Mouse (Mus musculus): ENCODE measurements around the gene Naa80.

The Naa80 gene

GRCm38 (mm10) chr9:107587833-107588639 lies 9.3 kb downstream of the Naa80 start:
- in situ Hi-C loops (cut with MboI, MseI) = no loop called here

- in situ Hi-C loops (cut with MboI, MseI) = no loop called here
Observed at GRCm38 (mm10) chr9:107590058-107590772, 11.5 kb downstream of the Naa80 start.

DNA sequence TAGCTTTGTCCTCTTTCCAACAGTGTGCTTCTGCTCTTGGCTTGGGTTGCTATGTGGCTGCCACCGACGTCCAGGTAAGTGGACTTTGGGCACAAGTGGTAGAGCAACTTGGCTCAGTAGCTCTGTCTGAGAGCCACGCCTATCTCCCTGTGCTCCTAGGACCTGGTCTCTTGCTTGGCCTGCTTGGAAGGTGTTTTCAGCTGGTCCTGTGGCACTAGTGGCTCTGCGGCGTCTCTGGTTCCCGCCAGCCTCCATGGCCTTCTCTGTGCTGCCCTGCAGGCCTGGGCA lies 12.0 kb downstream of the Naa80 start:
- in situ Hi-C loops (cut with MboI, MseI) = no loop called here

- in situ Hi-C loops (cut with MboI, MseI) = no loop called here
Observed at GRCm38 (mm10) chr9:107593101-107593976, 14.7 kb downstream of the Naa80 start.

- in situ Hi-C loops (cut with MboI, MseI) = no loop called here
Observed at GRCm38 (mm10) chr9:107594281-107595062, 15.8 kb downstream of the Naa80 start.

DNA sequence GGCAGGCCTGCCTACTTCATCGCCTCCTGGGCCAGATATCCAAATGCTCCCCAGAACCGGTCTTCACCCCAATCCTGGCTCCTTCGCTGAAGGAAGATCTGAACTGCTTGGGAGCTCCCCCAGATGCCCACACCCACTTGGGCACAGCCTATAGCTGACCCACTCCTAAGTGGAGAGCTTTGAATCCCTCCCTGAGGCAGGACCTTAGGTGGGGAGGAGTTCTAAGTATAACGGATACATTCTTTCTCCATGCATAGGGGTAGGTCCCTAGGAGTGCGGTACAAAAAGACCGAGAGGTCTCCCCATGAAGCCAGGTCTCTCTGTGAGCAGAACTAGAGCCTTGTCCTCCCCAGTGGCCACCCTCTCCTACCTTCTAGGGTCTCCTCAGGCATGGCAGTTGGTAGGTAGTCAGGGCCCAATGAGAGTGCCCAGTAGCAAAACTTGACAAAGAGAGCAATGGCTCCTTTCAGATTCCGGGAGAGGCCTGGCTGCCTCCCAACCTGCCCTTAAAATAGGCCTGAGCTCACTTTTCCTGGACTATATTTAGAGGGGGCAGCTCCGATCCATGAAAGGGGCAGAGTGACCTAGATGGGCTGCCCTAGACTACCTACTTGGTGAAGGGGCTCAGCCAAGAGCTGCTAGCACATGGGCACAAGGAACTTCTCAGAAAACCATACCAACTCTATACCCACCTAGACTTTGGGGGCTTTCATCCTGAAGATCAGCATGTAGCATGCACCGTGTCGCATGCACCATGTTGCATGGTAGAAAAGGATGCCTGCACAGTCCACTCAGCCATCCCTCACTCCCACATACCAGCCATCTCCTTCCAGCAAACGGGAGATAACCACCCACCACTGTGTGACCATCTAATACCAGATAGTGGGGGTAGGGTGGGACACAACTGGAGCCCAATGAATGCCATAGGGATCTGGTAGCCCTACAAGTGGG lies 18.2 kb downstream of the Naa80 start:
- in situ Hi-C loops (cut with MboI, MseI) = no loop called here

GRCm38 (mm10) chr9:107598385-107598784 lies 19.7 kb downstream of the Naa80 start:
- in situ Hi-C loops (cut with MboI, MseI) = no loop called here

DNA sequence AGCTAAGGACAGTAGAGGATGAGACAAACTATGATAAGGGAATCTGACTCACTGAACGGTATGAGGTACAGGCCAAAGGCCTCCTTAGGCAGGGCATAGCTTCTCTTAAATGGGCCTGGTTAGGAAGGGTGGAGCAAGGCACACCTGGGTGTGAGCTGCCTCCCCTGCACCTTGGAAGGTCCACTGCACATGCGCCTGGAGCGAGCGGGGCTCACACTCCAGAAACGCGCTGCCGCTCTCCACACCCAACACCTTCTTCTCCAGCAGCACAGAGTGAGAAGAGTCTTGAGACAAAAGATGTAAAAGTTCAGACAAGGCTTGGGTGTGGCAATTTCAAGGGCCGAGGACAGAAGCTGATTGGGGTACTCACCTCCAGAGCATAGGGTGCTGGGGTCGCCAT lies 20.7 kb downstream of the Naa80 start:
- in situ Hi-C loops (cut with MboI, MseI) = no loop called here

DNA sequence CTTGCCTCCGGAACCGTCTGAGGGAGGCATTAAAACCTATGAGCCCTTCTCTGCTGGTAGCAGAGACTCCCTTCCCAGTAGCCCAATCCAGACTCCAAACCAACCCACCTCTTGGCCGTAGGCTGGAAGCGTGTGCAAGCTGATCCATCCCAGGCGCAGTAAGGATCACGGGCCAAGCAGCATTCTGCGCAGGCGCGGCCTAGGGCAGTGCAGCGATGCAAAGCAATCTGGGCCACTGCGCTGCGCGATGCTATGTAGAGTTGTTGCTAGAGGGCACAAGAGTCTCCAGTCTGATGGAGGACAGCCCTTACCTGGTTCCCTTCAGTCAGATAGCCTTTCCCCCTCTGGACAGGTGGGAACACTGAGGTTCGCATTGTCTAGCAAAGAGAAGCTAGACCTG lies 21.2 kb downstream of the Naa80 start:
- in situ Hi-C loops (cut with MboI, MseI) = loop anchor here in 1 of 2 experiments (5.0 kb wide), 2 partner anchors 42 to 77 kb away; partner anchors contain the start of gene Gnat1

DNA sequence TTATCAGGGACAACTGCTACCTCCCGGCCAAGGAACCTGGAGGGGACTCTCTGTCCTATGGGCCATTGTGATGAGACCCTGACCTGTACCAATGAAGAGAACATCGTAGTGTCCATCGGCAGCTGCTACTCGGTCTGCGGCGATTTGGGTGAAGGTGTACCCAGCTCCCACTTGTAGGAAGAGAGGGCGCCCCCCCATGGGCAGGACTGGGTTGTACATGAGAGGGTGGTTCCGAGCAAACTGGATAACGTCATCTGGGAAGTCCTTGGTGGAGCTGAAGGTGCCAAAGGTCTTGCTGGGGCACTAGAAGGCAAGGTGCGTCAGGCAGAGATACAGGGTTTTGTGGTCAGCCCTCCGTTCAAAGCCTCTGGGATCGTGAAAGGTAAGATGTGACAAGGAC lies 22.1 kb downstream of the Naa80 start:
- in situ Hi-C loops (cut with MboI, MseI) = loop anchor here in 1 of 2 experiments (5.0 kb wide), 2 partner anchors 42 to 77 kb away; partner anchors contain the start of gene Gnat1

- in situ Hi-C loops (cut with MboI, MseI) = loop anchor here in 1 of 2 experiments (5.0 kb wide), 2 partner anchors 41 to 76 kb away; partner anchors contain the start of gene Gnat1
Observed at GRCm38 (mm10) chr9:107601275-107601674, 22.6 kb downstream of the Naa80 start.

DNA sequence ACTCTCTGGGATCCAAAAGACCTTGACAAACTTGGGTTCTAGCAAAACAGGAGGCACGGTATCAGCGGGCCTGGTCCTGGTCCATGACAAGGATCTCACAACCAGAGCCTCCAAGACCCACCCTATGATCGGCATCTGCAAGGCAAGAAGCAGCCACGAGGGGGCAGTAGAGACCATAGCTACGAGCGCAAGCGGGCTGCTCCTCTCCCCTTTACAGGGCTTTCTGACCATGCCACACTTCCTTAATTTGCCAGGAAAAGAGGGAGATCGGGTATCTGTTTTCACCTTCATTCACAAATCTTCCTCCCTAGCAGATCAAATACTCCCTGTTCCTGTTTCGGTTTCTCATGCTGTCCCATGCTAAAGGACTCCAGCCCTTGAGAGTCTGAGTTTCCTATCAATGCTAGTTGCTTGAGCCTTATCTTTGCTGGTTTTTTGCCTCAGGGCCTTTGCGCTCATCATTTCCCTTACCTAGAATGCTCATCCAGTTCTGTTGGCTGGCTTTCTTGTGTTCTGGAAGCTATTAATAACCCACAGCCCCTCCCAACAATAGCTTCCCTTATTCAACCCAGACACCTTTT lies 23.5 kb downstream of the Naa80 start:
- in situ Hi-C loops (cut with MboI, MseI) = loop anchor here in 1 of 2 experiments (5.0 kb wide), 2 partner anchors 40 to 75 kb away; partner anchors contain the start of gene Gnat1

GRCm38 (mm10) chr9:107603251-107603650 lies 24.6 kb downstream of the Naa80 start:
- in situ Hi-C loops (cut with MboI, MseI) = loop anchor here in 1 of 2 experiments (5.0 kb wide), 2 partner anchors 39 to 74 kb away; partner anchors contain the start of gene Gnat1

DNA sequence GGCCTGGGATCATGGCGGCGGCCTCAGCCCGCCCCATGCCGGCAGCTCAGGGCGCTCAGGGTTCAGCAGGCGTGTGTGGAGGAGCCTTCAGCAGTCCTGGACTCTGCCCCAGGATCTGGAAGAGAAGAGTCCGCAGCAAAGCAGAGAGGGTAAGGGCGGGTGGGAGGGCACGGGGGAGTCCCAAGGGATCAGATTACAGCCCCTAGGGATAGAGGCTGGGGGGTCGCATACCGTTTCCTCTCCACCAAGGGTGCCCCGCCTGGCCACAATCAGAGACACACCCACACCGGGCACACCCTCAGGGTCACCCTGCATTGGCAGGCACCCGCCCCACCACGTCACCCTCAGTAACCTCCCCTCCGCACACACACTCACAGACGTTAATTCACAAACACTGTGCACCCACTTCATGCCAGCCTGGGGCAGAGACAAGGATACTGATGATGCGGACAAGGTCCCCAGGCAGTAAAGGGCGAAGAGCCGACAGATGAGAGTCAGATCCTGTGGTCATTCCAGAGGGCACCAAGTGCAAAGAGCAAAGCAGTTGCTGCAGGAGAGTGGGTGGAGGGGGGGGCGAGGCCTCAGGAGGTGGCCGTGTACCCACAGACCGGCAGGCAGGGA lies 26.5 kb downstream of the Naa80 start:
- in situ Hi-C loops (cut with MboI, MseI) = no loop called here

- in situ Hi-C loops (cut with MboI, MseI) = no loop called here
Observed at GRCm38 (mm10) chr9:107606591-107606990, 27.9 kb downstream of the Naa80 start.

- in situ Hi-C loops (cut with MboI, MseI) = no loop called here
Observed at GRCm38 (mm10) chr9:107607036-107607435, 28.3 kb downstream of the Naa80 start.

- in situ Hi-C loops (cut with MboI, MseI) = no loop called here
Observed at GRCm38 (mm10) chr9:107607653-107608245, 29.1 kb downstream of the Naa80 start.

- in situ Hi-C loops (cut with MboI, MseI) = no loop called here
Observed at GRCm38 (mm10) chr9:107608741-107609432, 30.2 kb downstream of the Naa80 start, which contains the start of gene Sema3b. TSS of gene Sema3b (minus strand) at chr9:107609229.
